Comparison of ENCODE assay signal across 14 mouse cellular contexts in the genomic region with DNA sequence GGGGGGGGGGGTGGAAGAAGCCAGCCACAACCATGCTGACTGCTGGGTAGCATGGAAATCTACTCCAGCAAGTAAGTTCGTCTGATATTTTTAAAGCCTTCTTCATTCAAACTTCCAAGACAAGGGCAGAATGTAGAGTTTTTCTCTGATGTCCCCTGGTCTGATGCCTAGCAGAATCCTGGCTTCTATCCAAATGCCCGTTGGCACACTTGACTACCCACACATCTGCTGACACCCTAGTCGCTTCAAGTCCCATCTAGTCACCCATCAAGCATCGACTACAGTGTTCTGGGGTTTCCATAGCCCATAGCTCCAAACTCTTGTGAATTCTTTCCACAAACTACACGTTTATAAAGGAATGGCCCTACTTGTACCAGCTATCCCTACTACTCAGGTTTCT.
"Had no signal": no experiment of that assay in that cellular context is flagged by ENCODE, and none has a peak within 500 bp of the region (broad histone marks: within the 10 kb centered on the region; RNA-seq: fewer than 3 reads in every experiment).

No protein-coding gene starts in this region.

- H3K9ac ChIP-seq: intestine, embryonic 15.5 days; limb, embryonic 12.5 days; liver, embryonic 13.5 days; liver, postnatal 0 days; lung, embryonic 15.5 days; midbrain, embryonic 13.5 days; neural tube, embryonic 13.5 days had no signal

- H3K4me3 ChIP-seq: intestine, embryonic 15.5 days; left cerebral cortex, adult 2 months; limb, embryonic 12.5 days; liver, embryonic 13.5 days; lung, embryonic 15.5 days; midbrain, embryonic 13.5 days; neural tube, embryonic 13.5 days had no signal

- ATAC-seq: intestine, embryonic 15.5 days; liver, postnatal 0 days; midbrain, embryonic 13.5 days had no signal

- H3K27ac ChIP-seq: intestine, embryonic 15.5 days; kidney, postnatal 0 days; left cerebral cortex, adult 2 months; limb, embryonic 12.5 days; liver, embryonic 13.5 days; lung, embryonic 15.5 days; midbrain, embryonic 13.5 days; neural tube, embryonic 13.5 days had no signal

- H3K36me3 ChIP-seq: intestine, embryonic 15.5 days; limb, embryonic 12.5 days; liver, embryonic 13.5 days; lung, embryonic 15.5 days; midbrain, embryonic 13.5 days; neural tube, embryonic 13.5 days had no signal

- H3K4me1 ChIP-seq: intestine, embryonic 15.5 days; limb, embryonic 12.5 days; liver, embryonic 13.5 days; lung, embryonic 15.5 days; midbrain, embryonic 13.5 days; neural tube, embryonic 13.5 days had no signal

- H3K27me3 ChIP-seq: intestine, embryonic 15.5 days; limb, embryonic 12.5 days; liver, embryonic 13.5 days; lung, embryonic 15.5 days; midbrain, embryonic 13.5 days; neural tube, embryonic 13.5 days had no signal

- H3K9me3 ChIP-seq: intestine, embryonic 15.5 days; limb, embryonic 12.5 days; liver, embryonic 13.5 days; lung, embryonic 15.5 days; midbrain, embryonic 13.5 days; neural tube, embryonic 13.5 days had no signal

- H3K4me2 ChIP-seq: intestine, embryonic 15.5 days; limb, embryonic 12.5 days; liver, embryonic 13.5 days; lung, embryonic 15.5 days; midbrain, embryonic 13.5 days; neural tube, embryonic 13.5 days had no signal

- DNase-seq: kidney, adult 8-10 months; liver; liver, embryonic 13.5 days; liver, postnatal 0 days; right cerebral cortex, adult 18-20 months; right cerebral cortex, postnatal 25 days; thymus, postnatal 36 days had no signal
